Mouse (Mus musculus) cerebellum, adult 2 months (tissue): ENCODE results near the gene Coq5.

ENCODE experiments used
- CTCF ChIP-seq: fragments of 200-500 bp; IDR thresholded peaks from 2 replicates; pipeline ENCODE4 v1.5.1; 2011; ENCODE audit warnings: low read depth, mild to moderate bottlenecking, control low read depth, low read length, moderate library complexity, borderline replicate concordance; ENCODE audit not compliant: insufficient read depth
- POLR2A ChIP-seq: fragments of 200-500 bp; IDR thresholded peaks from 2 replicates; pipeline ENCODE4 v1.6.1; 2011; ENCODE audit warnings: low read length, control low read depth, borderline replicate concordance; ENCODE audit not compliant: insufficient read depth

GRCm38 (mm10) chr5:115231552-115232120, 47.8 kb upstream of the Coq5 start:
- TF ChIP-seq CTCF: no peak
- no peak for TF ChIP-seq POLR2A
